ENCODE assay signal across 26 mouse cellular contexts in the genomic region with DNA sequence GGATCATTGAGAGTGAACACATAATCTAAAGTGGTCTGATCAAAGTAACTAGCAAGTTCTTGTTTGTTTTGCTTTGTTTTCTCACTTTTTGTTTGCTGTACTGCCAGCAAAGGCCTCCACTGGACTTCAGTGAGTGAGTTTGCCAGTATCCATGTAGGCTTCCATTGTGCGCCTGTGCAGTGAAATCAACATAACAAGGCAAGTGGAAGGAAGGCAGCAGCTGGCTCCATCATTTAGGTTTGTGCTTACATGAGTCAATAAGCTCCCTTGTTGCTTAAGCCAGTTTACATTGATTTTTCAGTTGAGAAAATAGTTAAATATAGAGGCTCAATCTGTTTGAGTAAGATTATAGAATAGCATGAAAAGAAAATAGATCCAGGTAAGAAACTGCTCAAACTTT.
"Had no signal": no experiment of that assay in that cellular context is flagged by ENCODE, and none has a peak within 500 bp of the region (broad histone marks: within the 10 kb centered on the region; RNA-seq: fewer than 3 reads in every experiment).

No protein-coding gene starts in this region.

- ATAC-seq: midbrain, embryonic 16.5 days had no signal

- H3K27me3 ChIP-seq: limb, embryonic 12.5 days; limb, embryonic 15.5 days; midbrain, embryonic 12.5 days; neural tube, embryonic 13.5 days had no signal

- H3K4me3 ChIP-seq: layer of hippocampus, adult 2 months; left cerebral cortex, adult 2 months; limb, embryonic 12.5 days; limb, embryonic 15.5 days; midbrain, embryonic 12.5 days; myocyte; neural tube, embryonic 13.5 days had no signal

- H3K4me2 ChIP-seq: limb, embryonic 12.5 days; limb, embryonic 15.5 days; liver, embryonic 11.5 days; midbrain, embryonic 12.5 days; neural tube, embryonic 13.5 days had no signal

- H3K9me3 ChIP-seq: limb, embryonic 12.5 days; limb, embryonic 15.5 days; midbrain, embryonic 12.5 days; neural tube, embryonic 13.5 days had no signal

- DNase-seq: kidney, adult 18-20 months; kidney, adult 9 months; kidney, postnatal 25 days; layer of hippocampus, postnatal 36 days; left cerebral cortex, postnatal 4 days; lung, adult 18-20 months; lung, postnatal 14 days; lung, postnatal 4 days; right cerebral cortex, adult 18-20 months; right cerebral cortex, postnatal 14 days; right cerebral cortex, postnatal 4 days; thymus, adult 2 months; thymus, postnatal 14 days; thymus, postnatal 4 days had no signal

- H3K36me3 ChIP-seq: limb, embryonic 12.5 days; limb, embryonic 15.5 days; midbrain, embryonic 12.5 days; neural tube, embryonic 13.5 days had no signal

- H3K4me1 ChIP-seq: limb, embryonic 12.5 days; limb, embryonic 15.5 days; midbrain, embryonic 12.5 days had no signal

- H3K27ac ChIP-seq: kidney, postnatal 0 days; layer of hippocampus, adult 2 months; left cerebral cortex, adult 2 months; limb, embryonic 12.5 days; limb, embryonic 15.5 days; liver, embryonic 14.5 days; midbrain, embryonic 12.5 days; neural tube, embryonic 13.5 days; stomach, postnatal 0 days had no signal

- H3K9ac ChIP-seq: limb, embryonic 12.5 days; limb, embryonic 15.5 days; liver, embryonic 14.5 days; midbrain, embryonic 12.5 days; neural tube, embryonic 13.5 days had no signal
